ENCODE assay signal across 21 mouse cellular contexts in genomic region chr10:92428026-92428425, GRCm38 (mm10).
A peak's percentile ranks its signal among the peaks of the same experiment; 100 is the strongest.
DNase-seq lines count a peak whose midpoint lies in the region; ATAC-seq and TF ChIP-seq lines count a peak whose summit lies in the region.
"Had no signal": no experiment of that assay in that cellular context is flagged by ENCODE, and none has a peak within 500 bp of the region (broad histone marks: within the 10 kb centered on the region; RNA-seq: fewer than 3 reads in every experiment).

No protein-coding gene starts in this region.

- TF ChIP-seq CTCF in forebrain, postnatal 0 days (IDR thresholded peaks at IDR 0.05; ENCODE audit: low read depth) = no peak

- WGBS in forebrain, embryonic 10.5 days = 28% methylated on average over 4 of the region's 4 CpGs
- WGBS in forebrain, postnatal 0 days = 19% methylated on average over 4 of the region's 4 CpGs
- 29% methylated on average over 4 of the region's 4 CpGs for WGBS in kidney, embryonic 16.5 days
- WGBS in midbrain, embryonic 16.5 days = 7% methylated on average over 4 of the region's 4 CpGs

- no peak for DNase-seq in forebrain, embryonic 10.5 days (ENCODE audit: extremely low spot score, low spot score)
- DNase-seq in forebrain, postnatal 0 days = no peak
- no peak for DNase-seq in kidney, adult 11 months
- no peak for DNase-seq in cerebellum, postnatal 10 days
- DNase-seq: adrenal gland, adult 8-10 months; adrenal gland, postnatal 36 days; B cell, adult 2 months; cerebellum, adult 2 months; cerebellum, postnatal 25 days; gastrocnemius, postnatal 36 days; heart, adult 11 months; heart, postnatal 36 days had no signal

- H3K4me2 ChIP-seq in forebrain, postnatal 0 days (ENCODE audit: low read depth) = no peak overlapping the region
- H3K4me2 ChIP-seq in kidney, embryonic 16.5 days (replicated peaks; ENCODE audit: low read depth, low read length) = no peak overlapping the region
- H3K4me2 ChIP-seq in midbrain, embryonic 16.5 days (ENCODE audit: low read length) = no peak overlapping the region
- H3K4me2 ChIP-seq: embryonic facial prominence, embryonic 12.5 days; forebrain, embryonic 13.5 days; heart, embryonic 13.5 days had no signal

- peaks cover 47% of the 10 kb centered on the region for H3K4me1 ChIP-seq in forebrain, embryonic 10.5 days
- no peaks in the 10 kb centered on the region for H3K4me1 ChIP-seq in forebrain, postnatal 0 days (ENCODE audit: insufficient read depth)
- H3K4me1 ChIP-seq in kidney, embryonic 16.5 days (ENCODE audit: insufficient read depth, low read length) = peaks cover 3% of the 10 kb centered on the region; the same call in 1 of the 2 replicates
- peaks cover 9% of the 10 kb centered on the region for H3K4me1 ChIP-seq in midbrain, embryonic 16.5 days (ENCODE audit: control insufficient read depth, insufficient read depth, low read length)
- H3K4me1 ChIP-seq: embryonic facial prominence, embryonic 12.5 days had no signal

- no peaks in the 10 kb centered on the region for H3K9me3 ChIP-seq in forebrain, embryonic 10.5 days
- H3K9me3 ChIP-seq in forebrain, postnatal 0 days (ENCODE audit: low read length) = no peaks in the 10 kb centered on the region
- H3K9me3 ChIP-seq in kidney, embryonic 16.5 days (ENCODE audit: low read length) = no peaks in the 10 kb centered on the region; the same call in 1 of the 2 replicates
- no peaks in the 10 kb centered on the region for H3K9me3 ChIP-seq in midbrain, embryonic 16.5 days (replicated peaks; ENCODE audit: control insufficient read depth, low read length, poor library complexity, severe bottlenecking)
- H3K9me3 ChIP-seq: embryonic facial prominence, embryonic 12.5 days; forebrain, embryonic 13.5 days; heart, embryonic 13.5 days had no signal

- H3K36me3 ChIP-seq in forebrain, embryonic 10.5 days (replicated peaks) = no peaks in the 10 kb centered on the region
- no peaks in the 10 kb centered on the region for H3K36me3 ChIP-seq in forebrain, postnatal 0 days (ENCODE audit: insufficient read depth)
- H3K36me3 ChIP-seq in kidney, embryonic 16.5 days (ENCODE audit: insufficient read depth, low read length) = no peaks in the 10 kb centered on the region
- no peaks in the 10 kb centered on the region for H3K36me3 ChIP-seq in midbrain, embryonic 16.5 days (ENCODE audit: control insufficient read depth, insufficient read depth, low read length)
- H3K36me3 ChIP-seq: embryonic facial prominence, embryonic 12.5 days; G1E; heart, embryonic 13.5 days had no signal

- H3K27me3 ChIP-seq in forebrain, embryonic 10.5 days (ENCODE audit: poor library complexity, severe bottlenecking) = no peaks in the 10 kb centered on the region
- no peaks in the 10 kb centered on the region for H3K27me3 ChIP-seq in forebrain, postnatal 0 days (ENCODE audit: insufficient read depth, low read length)
- no peaks in the 10 kb centered on the region for H3K27me3 ChIP-seq in kidney, embryonic 16.5 days (ENCODE audit: insufficient read depth, low read length)
- H3K27me3 ChIP-seq in midbrain, embryonic 16.5 days (ENCODE audit: control insufficient read depth, insufficient read depth, low read depth, low read length) = no peaks in the 10 kb centered on the region
- H3K27me3 ChIP-seq: embryonic facial prominence, embryonic 12.5 days; forebrain, embryonic 13.5 days; heart, embryonic 13.5 days had no signal

- no peak overlapping the region for H3K9ac ChIP-seq in forebrain, postnatal 0 days
- H3K9ac ChIP-seq in kidney, embryonic 16.5 days (replicated peaks; ENCODE audit: low read length) = no peak overlapping the region
- no peak overlapping the region for H3K9ac ChIP-seq in midbrain, embryonic 16.5 days (ENCODE audit: low read depth, low read length)
- H3K9ac ChIP-seq: embryonic facial prominence, embryonic 12.5 days; forebrain, embryonic 13.5 days; heart, embryonic 13.5 days had no signal

- peak overlapping the region; percentile 76; the same call in 1 of the 2 replicates for H3K27ac ChIP-seq in forebrain, embryonic 10.5 days
- H3K27ac ChIP-seq in forebrain, postnatal 0 days (ENCODE audit: low read depth, low read length) = no peak overlapping the region
- peak overlapping the region; percentile 35; the same call in 1 of the 2 replicates for H3K27ac ChIP-seq in kidney, embryonic 16.5 days (ENCODE audit: low read length)
- 0 out of 2 replicates have a peak overlapping the region, but pooled peaks have one; percentile 20 for H3K27ac ChIP-seq in midbrain, embryonic 16.5 days (ENCODE audit: low read length)
- H3K27ac ChIP-seq: embryonic facial prominence, embryonic 12.5 days; forebrain, embryonic 13.5 days; heart, embryonic 13.5 days had no signal

- no peak for ATAC-seq in forebrain, postnatal 0 days
- ATAC-seq in kidney, embryonic 16.5 days (ENCODE audit: low FRiP score, low TSS enrichment) = no peak; the same call in 1 of the 2 replicates
- ATAC-seq in midbrain, embryonic 16.5 days = no peak
- ATAC-seq in inflammation-experienced regulatory T-cells, adult 6 months = no peak
- ATAC-seq: CD4-positive, CD25-positive, alpha-beta regulatory T cell, adult 4 months; forebrain, embryonic 13.5 days; hindbrain, embryonic 16.5 days had no signal

- no peak overlapping the region for H3K4me3 ChIP-seq in forebrain, embryonic 10.5 days
- H3K4me3 ChIP-seq in forebrain, postnatal 0 days (ENCODE audit: low read depth, low read length) = no peak overlapping the region
- H3K4me3 ChIP-seq in kidney, embryonic 16.5 days (ENCODE audit: low read length) = no peak overlapping the region
- H3K4me3 ChIP-seq in midbrain, embryonic 16.5 days (ENCODE audit: low read depth, low read length) = no peak overlapping the region
- H3K4me3 ChIP-seq: embryonic facial prominence, embryonic 12.5 days; forebrain, embryonic 13.5 days; heart, embryonic 13.5 days had no signal
